Mouse (Mus musculus) neural tube, embryonic 14.5 days (tissue): Measurements from ENCODE around the gene Tnmd. TPM values are rescaled to one million over a fixed set of nuclear protein-coding genes. Genes with fewer than 3 reads are reported as not detected.

ENCODE experiments used
- ATAC-seq: fragments of 200-750 bp; cut with Nextera tagmentation; 2 replicates; pipeline ENCODE4 v1.8.0; 2017; ENCODE audit warnings: low read depth, mild to moderate bottlenecking, moderate TSS enrichment, moderate library complexity
- H3K27ac ChIP-seq: fragments of 300-500 bp; sonication (generic); 2 replicates; pipeline ENCODE4 v1.5.1; 2014; ENCODE audit warnings: low read depth, mild to moderate bottlenecking, control low read depth, low read length, moderate library complexity, mixed read lengths
- H3K27me3 ChIP-seq: fragments of 300-500 bp; sonication (generic); 2 replicates; pipeline ENCODE4 v1.6.1; 2014; ENCODE audit warnings: low read length; ENCODE audit not compliant: control insufficient read depth, insufficient read depth
- H3K36me3 ChIP-seq: fragments of 300-500 bp; sonication (generic); 2 replicates; pipeline ENCODE4 v1.6.1; 2014; ENCODE audit warnings: low read length, mixed read lengths; ENCODE audit not compliant: control insufficient read depth, insufficient read depth
- H3K4me1 ChIP-seq: fragments of 300-500 bp; sonication (generic); 2 replicates; pipeline ENCODE4 v1.6.1; 2014; ENCODE audit warnings: low read length; ENCODE audit not compliant: control insufficient read depth, insufficient read depth
- H3K4me2 ChIP-seq: fragments of 300-500 bp; sonication (generic); 2 replicates; pipeline ENCODE4 v1.6.1; 2014; ENCODE audit warnings: mild to moderate bottlenecking, low read depth, low read length, control low read depth
- H3K4me3 ChIP-seq: fragments of 300-500 bp; sonication (generic); 2 replicates; pipeline ENCODE4 v1.5.1; 2014; ENCODE audit warnings: low read depth, low read length, control low read depth, mixed read lengths
- H3K9ac ChIP-seq: fragments of 300-500 bp; sonication (generic); replicated peaks from 2 replicates; pipeline ENCODE4 v1.6.1; 2014; ENCODE audit warnings: low read depth, mild to moderate bottlenecking, control low read depth, low read length, mixed read lengths
- H3K9me3 ChIP-seq: fragments of 300-500 bp; sonication (generic); 2 replicates; pipeline ENCODE4 v1.6.1; 2016; ENCODE audit warnings: low read length; ENCODE audit not compliant: control insufficient read depth
- WGBS: fragments of 180-500 bp; shearing (Covaris S2); extraction: QIAGEN DNeasy Blood & Tissue Kit; methylation state at CpG from one replicate; pipeline ENCODE4 v1.1.7; 2014; 5-methylcytosine and 5-hydroxymethylcytosine counted together
- polyA plus RNA-seq: library from polyadenylated mRNA; unstranded; fragments of >200 nt; fragmentation: Nextera tagmentation; extraction: Ambion mirVana; gene quantifications from 2 replicates; pipeline ENCODE4 v1.2.1, GENCODE M21; 2014

Gene Tnmd
- 0.84 and 1.5 TPM in 2 replicates for polyA plus RNA-seq

DNA sequence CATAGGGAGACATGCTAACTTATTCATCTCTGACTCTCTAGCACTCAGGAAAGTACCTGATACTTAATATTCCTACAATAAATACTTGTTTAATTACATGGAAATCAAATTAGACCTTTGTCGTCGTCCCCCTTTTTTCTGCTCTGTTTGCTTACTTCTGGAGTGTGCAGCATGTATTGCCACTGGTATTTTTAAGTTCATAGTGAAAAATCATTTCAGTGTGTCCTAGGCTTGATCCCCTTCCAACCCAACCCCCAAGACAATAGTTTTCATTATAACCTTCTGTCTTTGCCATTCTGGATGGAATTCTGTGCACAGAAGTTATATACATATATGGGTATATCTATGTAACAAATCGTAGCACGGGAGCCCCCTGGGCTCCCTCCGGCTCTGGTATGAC is at the start of gene Tnmd:
TSS of gene Tnmd (plus strand) at position 301 of the 400 bp plus-strand sequence.
- no peak within 1 kb of the TSS for H3K9ac ChIP-seq
- WGBS: 81% methylated on average over 5 of the region's 5 CpGs
- H3K4me1 ChIP-seq: no peaks in the 10 kb centered on the region
- H3K27me3 ChIP-seq: no peaks in the 10 kb centered on the region
- no peak for ATAC-seq
- no peaks in the 10 kb centered on the region for H3K9me3 ChIP-seq
- H3K4me2 ChIP-seq: no peak within 1 kb of the TSS
- H3K27ac ChIP-seq: no peak within 1 kb of the TSS
- no peaks in the 10 kb centered on the region for H3K36me3 ChIP-seq
- H3K4me3 ChIP-seq: no peak within 1 kb of the TSS

DNA sequence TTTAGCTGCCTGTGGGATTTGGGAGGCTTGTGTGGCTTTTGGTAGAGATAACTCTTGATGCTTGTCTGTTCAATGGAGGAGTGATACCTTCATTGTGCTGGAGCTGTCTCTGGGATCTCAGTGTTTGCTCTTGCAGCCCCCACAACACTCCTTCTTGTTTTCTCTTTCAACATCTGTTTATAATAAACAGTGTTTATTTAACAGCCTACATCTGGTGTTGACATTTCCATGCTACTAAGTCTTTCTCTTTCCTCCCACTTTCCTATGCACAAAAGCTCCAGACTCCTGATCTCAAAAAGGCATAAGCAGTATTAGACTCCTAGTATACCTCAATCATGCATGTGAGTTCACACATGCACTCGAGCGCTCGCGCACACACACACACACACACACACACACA is 2.9 kb downstream of the Tnmd start:
- H3K4me3 ChIP-seq: no peak overlapping the region
- no peaks in the 10 kb centered on the region for H3K4me1 ChIP-seq
- H3K36me3 ChIP-seq: no peaks in the 10 kb centered on the region
- H3K9me3 ChIP-seq: no peaks in the 10 kb centered on the region
- no peaks in the 10 kb centered on the region for H3K27me3 ChIP-seq
- no peak overlapping the region for H3K9ac ChIP-seq
- no peak overlapping the region for H3K4me2 ChIP-seq
- no peak overlapping the region for H3K27ac ChIP-seq
- 90% methylated on average over 4 of the region's 4 CpGs for WGBS
- no peak for ATAC-seq

GRCm38 (mm10) chrX:133869743-133870142 is 19.0 kb downstream of the Tnmd start:
- no peaks in the 10 kb centered on the region for H3K27me3 ChIP-seq
- no peak overlapping the region for H3K9ac ChIP-seq
- no peak for ATAC-seq
- no peaks in the 10 kb centered on the region for H3K4me1 ChIP-seq
- H3K4me3 ChIP-seq: no peak overlapping the region
- no peak overlapping the region for H3K27ac ChIP-seq
- 94% methylated on average over 6 of the region's 6 CpGs for WGBS
- no peaks in the 10 kb centered on the region for H3K36me3 ChIP-seq
- H3K4me2 ChIP-seq: no peak overlapping the region
- H3K9me3 ChIP-seq: no peaks in the 10 kb centered on the region

GRCm38 (mm10) chrX:133887308-133887707 is 36.5 kb downstream of the Tnmd start:
- no peak overlapping the region for H3K4me2 ChIP-seq
- no peaks in the 10 kb centered on the region for H3K27me3 ChIP-seq
- no peak overlapping the region for H3K4me3 ChIP-seq
- H3K9me3 ChIP-seq: no peaks in the 10 kb centered on the region
- H3K36me3 ChIP-seq: no peaks in the 10 kb centered on the region
- WGBS: 92% methylated on average over 3 of the region's 3 CpGs
- H3K4me1 ChIP-seq: no peaks in the 10 kb centered on the region
- H3K9ac ChIP-seq: no peak overlapping the region
- ATAC-seq: no peak
- H3K27ac ChIP-seq: no peak overlapping the region

- no peaks in the 10 kb centered on the region for H3K36me3 ChIP-seq
- WGBS: 88% methylated on average over 5 of the region's 5 CpGs
- ATAC-seq: no peak
- H3K9ac ChIP-seq: no peak overlapping the region
- no peak overlapping the region for H3K4me3 ChIP-seq
- H3K9me3 ChIP-seq: no peaks in the 10 kb centered on the region
- no peaks in the 10 kb centered on the region for H3K4me1 ChIP-seq
- no peaks in the 10 kb centered on the region for H3K27me3 ChIP-seq
- no peak overlapping the region for H3K27ac ChIP-seq
- no peak overlapping the region for H3K4me2 ChIP-seq
These were observed 37.3 kb downstream of the Tnmd start for GRCm38 (mm10) chrX:133888111-133888510.

GRCm38 (mm10) chrX:133898014-133898542 is 47.3 kb downstream of the Tnmd start, which contains the start of gene Tspan6:
Gene Tspan6 (minus strand): TSS chrX:133898429.
- Histone ChIP-seq H3K27me3 (no peaks in the 10 kb centered on the region), H3K9ac (peak within 1 kb of the TSS; percentile 72), H3K4me2 (peak within 1 kb of the TSS; percentile 49), H3K27ac (peak within 1 kb of the TSS; percentile 78), H3K36me3 (no peaks in the 10 kb centered on the region; the same call in 1 of the 2 replicates), H3K9me3 (no peaks in the 10 kb centered on the region), H3K4me1 (no peaks in the 10 kb centered on the region), H3K4me3 (peak within 1 kb of the TSS; percentile 50)
- peak; percentile 97 for ATAC-seq
- 18% methylated on average over 33 of the region's 33 CpGs for WGBS

GRCm38 (mm10) chrX:133908261-133908660 is 57.5 kb downstream of the Tnmd start, which contains the start of gene Srpx2:
Gene Srpx2 (plus strand): TSS chrX:133908426.
- no peak within 1 kb of the TSS for H3K27ac ChIP-seq
- H3K9me3 ChIP-seq: no peaks in the 10 kb centered on the region
- H3K27me3 ChIP-seq: no peaks in the 10 kb centered on the region
- H3K4me3 ChIP-seq: no peak within 1 kb of the TSS
- ATAC-seq: no peak
- H3K4me2 ChIP-seq: no peak within 1 kb of the TSS
- no peaks in the 10 kb centered on the region for H3K36me3 ChIP-seq
- 27% methylated on average over 3 of the region's 3 CpGs for WGBS
- H3K9ac ChIP-seq: no peak within 1 kb of the TSS
- no peaks in the 10 kb centered on the region for H3K4me1 ChIP-seq

DNA sequence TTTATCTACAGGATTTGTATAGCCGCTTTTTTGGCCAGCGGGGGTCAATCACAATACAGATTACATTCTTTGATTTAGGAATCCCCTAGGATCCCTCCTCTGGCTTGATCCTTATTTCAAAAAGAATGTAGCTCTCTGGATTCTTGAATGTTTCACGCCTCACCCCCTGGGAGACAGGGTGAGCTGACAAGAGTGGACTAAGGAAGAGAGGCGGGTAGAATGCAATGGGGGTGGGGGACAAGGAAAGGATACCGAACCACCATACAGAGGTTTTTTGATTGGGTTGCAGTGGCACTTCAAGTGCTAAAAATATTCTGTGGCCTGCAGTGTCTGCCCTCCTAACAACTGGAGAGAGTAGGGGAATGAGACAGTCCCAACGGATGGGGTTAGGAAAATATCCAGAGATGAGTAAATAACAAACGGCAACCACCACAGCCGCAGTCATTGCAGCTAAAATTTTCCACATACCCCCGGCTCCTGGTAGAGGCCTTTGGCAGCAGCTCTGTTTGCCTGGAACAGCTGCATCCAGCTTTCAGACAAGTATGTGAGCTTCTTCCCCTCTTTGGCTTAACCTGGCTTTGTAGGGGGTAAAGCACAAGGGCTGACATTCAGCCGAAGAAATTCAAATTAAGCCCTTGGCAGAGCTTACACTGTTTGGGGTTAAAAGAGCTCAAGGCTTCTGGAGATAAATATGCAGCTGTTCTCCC is 60.8 kb downstream of the Tnmd start:
- Histone ChIP-seq H3K4me2 (no peak overlapping the region), H3K9ac (no peak overlapping the region), H3K4me1 (no peaks in the 10 kb centered on the region), H3K9me3 (no peaks in the 10 kb centered on the region), H3K36me3 (no peaks in the 10 kb centered on the region), H3K27me3 (no peaks in the 10 kb centered on the region), H3K27ac (no peak overlapping the region), H3K4me3 (no peak overlapping the region)
- whole genome bisulfite sequencing: 59% methylated on average over 10 of the region's 10 CpGs
- no peak for ATAC-seq

- no peaks in the 10 kb centered on the region for H3K27me3 ChIP-seq
- H3K4me2 ChIP-seq: no peak overlapping the region
- H3K27ac ChIP-seq: no peak overlapping the region
- H3K36me3 ChIP-seq: no peaks in the 10 kb centered on the region
- H3K9ac ChIP-seq: no peak overlapping the region
- no peaks in the 10 kb centered on the region for H3K4me1 ChIP-seq
- no peaks in the 10 kb centered on the region for H3K9me3 ChIP-seq
- WGBS: 79% methylated on average over 3 of the region's 3 CpGs
- ATAC-seq: no peak
- H3K4me3 ChIP-seq: no peak overlapping the region
These were observed 62.2 kb downstream of the Tnmd start for GRCm38 (mm10) chrX:133913006-133913405.
